Mouse (Mus musculus) gonadal fat pad, adult 2 months (tissue): ENCODE measurements around the gene Olfr130. TPM values are rescaled to one million over a fixed set of nuclear protein-coding genes. Genes with fewer than 3 reads are reported as not detected.

Experiments
- DNase-seq: peaks from one replicate; pipeline ENCODE4 v3.0.0-alpha.2; 2012; ENCODE audit warnings: low read depth
- polyA plus RNA-seq: library from polyadenylated mRNA; depleted of rRNA; stranded (reverse); fragments of >200 nt; gene quantifications from 2 replicates; pipeline ENCODE4 v1.2.3, GENCODE M21; 2012; rRNA removed

Gene Olfr130
- polyA plus RNA-seq = not detected in 2 replicates

DNA sequence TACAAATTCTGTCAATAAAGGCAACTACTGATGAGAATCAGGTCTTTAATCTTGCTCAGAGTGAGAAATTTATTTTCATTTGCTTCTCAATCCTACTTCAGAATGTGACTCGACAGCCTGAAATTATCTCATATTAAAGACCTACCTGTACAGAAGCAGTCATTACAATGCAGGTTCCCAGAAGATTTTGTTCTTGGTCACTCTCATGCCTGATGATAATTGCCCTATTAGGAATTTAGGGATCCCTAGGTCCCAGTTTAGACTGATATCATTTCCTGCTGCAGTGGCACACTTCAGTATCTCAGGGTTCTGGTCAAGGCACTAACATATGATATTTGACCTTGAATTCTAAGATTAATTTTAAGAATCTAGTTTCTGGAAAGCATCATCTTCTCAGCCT, at the start of gene Olfr130:
Olfr130 (plus strand) TSS at position 301 of the 400 bp plus-strand sequence.
- DNase-seq = no peak

GRCm38 (mm10) chr17:38016341-38016740, 47.4 kb upstream of the Olfr130 start:
- no peak for DNase-seq

- no peak for DNase-seq
Observed at GRCm38 (mm10) chr17:38026297-38026696, 37.4 kb upstream of the Olfr130 start.

DNA sequence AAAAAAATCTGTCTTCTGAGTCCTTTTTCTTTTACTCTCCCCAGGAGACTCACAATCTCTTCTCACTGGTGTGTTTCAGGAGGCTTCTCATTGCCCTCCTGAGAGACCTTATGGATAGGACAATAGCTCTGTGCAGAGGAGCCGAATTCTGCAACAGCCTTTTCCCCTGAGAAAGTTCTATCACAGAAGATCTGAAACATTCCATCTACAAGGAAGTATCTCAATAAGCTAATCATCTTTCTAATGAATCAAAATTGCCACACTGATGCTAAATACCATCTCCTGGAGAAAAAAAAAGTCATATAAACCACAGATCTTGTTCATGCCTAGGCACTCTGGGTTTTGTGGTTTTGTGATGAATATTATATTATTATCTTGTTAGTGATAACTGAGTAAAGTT, 3.7 kb upstream of the Olfr130 start, which contains the start of gene Olfr129:
Olfr129 (minus strand) TSS at position 101 of the 400 bp plus-strand sequence.
- DNase-seq = no peak

DNA sequence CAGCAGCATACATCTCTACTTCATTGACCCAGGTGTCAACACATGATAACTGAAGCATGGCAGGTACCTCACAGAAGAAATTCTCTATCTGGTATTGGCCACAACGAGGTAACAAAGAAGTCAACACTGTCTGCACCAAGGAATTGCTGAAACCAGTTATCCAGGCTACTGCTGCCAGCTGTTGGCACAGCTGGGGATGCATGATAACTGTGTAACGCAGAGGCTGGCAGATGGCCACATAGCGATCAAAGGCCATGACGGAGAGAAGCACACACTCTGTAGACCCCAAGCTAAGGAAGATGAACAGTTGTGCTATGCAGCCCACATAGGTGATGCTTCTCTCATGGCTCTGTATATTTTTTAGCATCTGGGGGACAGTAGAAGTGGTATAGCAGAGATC, 18.6 kb downstream of the Olfr130 start:
- DNase-seq = no peak

- no peak for DNase-seq
Observed at GRCm38 (mm10) chr17:38088593-38088992, 24.9 kb downstream of the Olfr130 start, which contains the start of gene Olfr131. Olfr131 (minus strand) TSS chr17:38088693.

Other genes starting within 250 kb of the Olfr130 start
- not detected in 2 replicates for gene Olfr125, start 231.0 kb upstream of the Olfr130 start, polyA plus RNA-seq
- not detected in 2 replicates for gene Olfr126, start 216.4 kb upstream of the Olfr130 start, polyA plus RNA-seq
- not detected in 2 replicates for gene Olfr127, start 163.5 kb upstream of the Olfr130 start, polyA plus RNA-seq
- not detected in 2 replicates for gene Olfr128, start 143.4 kb upstream of the Olfr130 start, polyA plus RNA-seq
- gene Olfr761, start 110.8 kb upstream of the Olfr130 start, polyA plus RNA-seq = not detected in 2 replicates
- not detected in 2 replicates for gene Olfr129, start 3.8 kb upstream of the Olfr130 start, polyA plus RNA-seq
- not detected in 2 replicates for gene Olfr131, start 24.8 kb downstream of the Olfr130 start, polyA plus RNA-seq
- not detected in 2 replicates for gene Olfr132, start 70.6 kb downstream of the Olfr130 start, polyA plus RNA-seq
- gene Olfr133, start 81.4 kb downstream of the Olfr130 start, polyA plus RNA-seq = not detected in 2 replicates
- not detected in 2 replicates for gene Olfr134, start 107.5 kb downstream of the Olfr130 start, polyA plus RNA-seq
- gene Olfr135, start 140.4 kb downstream of the Olfr130 start, polyA plus RNA-seq = not detected in 2 replicates
- gene Olfr138, start 197.1 kb downstream of the Olfr130 start, polyA plus RNA-seq = not detected in 2 replicates
- gene Olfr137, start 243.6 kb downstream of the Olfr130 start, polyA plus RNA-seq = not detected in 2 replicates